ENCODE assay signal across 8 mouse cellular contexts in the genomic region with DNA sequence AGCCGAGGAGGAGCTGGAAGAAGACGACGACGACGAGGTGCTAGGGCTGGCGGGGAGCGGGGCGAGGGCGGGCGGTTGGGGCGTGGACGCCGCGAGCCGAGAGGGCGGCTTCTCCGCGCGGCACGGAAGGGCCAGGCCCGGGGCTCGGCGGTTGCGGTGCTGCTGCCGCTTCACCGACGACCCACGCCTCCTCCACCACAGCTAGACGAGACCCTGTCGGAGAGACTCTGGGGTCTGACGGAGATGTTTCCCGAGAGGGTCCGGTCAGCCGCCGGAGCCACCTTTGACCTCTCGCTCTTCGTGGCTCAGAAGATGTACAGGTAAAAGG. TPM values are rescaled to one million over a fixed set of nuclear protein-coding genes. Genes with fewer than 3 reads are reported as not detected.
A peak's percentile ranks its signal among the peaks of the same experiment; 100 is the strongest.
DNase-seq lines count a peak whose midpoint lies in the region; ATAC-seq and TF ChIP-seq lines count a peak whose summit lies in the region.

No protein-coding gene starts in this region.

- no peaks in the 10 kb centered on the region for H3K9me3 ChIP-seq in kidney, embryonic 16.5 days (ENCODE audit: low read length)
- no peaks in the 10 kb centered on the region for H3K9me3 ChIP-seq in embryonic facial prominence, embryonic 10.5 days
- no peaks in the 10 kb centered on the region for H3K9me3 ChIP-seq in hindbrain, embryonic 16.5 days (ENCODE audit: control insufficient read depth, low read length)

- no peaks in the 10 kb centered on the region for H3K27me3 ChIP-seq in kidney, embryonic 16.5 days (ENCODE audit: insufficient read depth, low read length)
- no peaks in the 10 kb centered on the region for H3K27me3 ChIP-seq in embryonic facial prominence, embryonic 10.5 days (replicated peaks; ENCODE audit: low read depth, poor library complexity, severe bottlenecking)
- no peaks in the 10 kb centered on the region for H3K27me3 ChIP-seq in hindbrain, embryonic 16.5 days (replicated peaks; ENCODE audit: control insufficient read depth, insufficient read depth, low read length)
- no peaks in the 10 kb centered on the region for H3K27me3 ChIP-seq in myocyte (ENCODE audit: control insufficient read depth, insufficient read depth, insufficient read length)

- no peak overlapping the region for H3K27ac ChIP-seq in kidney, embryonic 16.5 days (ENCODE audit: low read length)
- peak overlapping the region; percentile 89 for H3K27ac ChIP-seq in embryonic facial prominence, embryonic 10.5 days (replicated peaks)
- peak overlapping the region; percentile 45; the same call in 1 of the 2 replicates for H3K27ac ChIP-seq in hindbrain, embryonic 16.5 days (ENCODE audit: low read depth, low read length)

- DNase-seq in kidney, adult 9 months = no peak
- DNase-seq in embryonic facial prominence, embryonic 10.5 days (ENCODE audit: low spot score) = no peak
- DNase-seq in layer of hippocampus, adult 8-10 months (ENCODE audit: low spot score in 2 of 2) = no peak
- DNase-seq in thymus, postnatal 36 days = no peak
- no peak for DNase-seq in cerebellum, postnatal 10 days

- peak overlapping the region; percentile 93 for H3K4me3 ChIP-seq in kidney, embryonic 16.5 days (ENCODE audit: low read length)
- H3K4me3 ChIP-seq in embryonic facial prominence, embryonic 10.5 days = peak overlapping the region; percentile 90
- H3K4me3 ChIP-seq in hindbrain, embryonic 16.5 days (ENCODE audit: low read length) = peak overlapping the region; percentile 71
- H3K4me3 ChIP-seq in myocyte = peak overlapping the region; percentile 76

- peaks cover 38% of the 10 kb centered on the region for H3K36me3 ChIP-seq in kidney, embryonic 16.5 days (ENCODE audit: insufficient read depth, low read length)
- H3K36me3 ChIP-seq in embryonic facial prominence, embryonic 10.5 days (replicated peaks) = peaks cover 66% of the 10 kb centered on the region
- H3K36me3 ChIP-seq in hindbrain, embryonic 16.5 days (ENCODE audit: control insufficient read depth, insufficient read depth, low read length) = peaks cover 34% of the 10 kb centered on the region
- peaks cover 29% of the 10 kb centered on the region for H3K36me3 ChIP-seq in myocyte (ENCODE audit: control insufficient read depth, insufficient read depth)

- peak overlapping the region; percentile 69 for H3K4me2 ChIP-seq in kidney, embryonic 16.5 days (replicated peaks; ENCODE audit: low read depth, low read length)
- peak overlapping the region; percentile 57 for H3K4me2 ChIP-seq in hindbrain, embryonic 16.5 days (ENCODE audit: low read length)
- peak overlapping the region; percentile 96 for H3K4me2 ChIP-seq in myocyte (ENCODE audit: low read depth)

- WGBS in kidney, embryonic 16.5 days = 0% methylated on average over 37 of the region's 37 CpGs
- WGBS in embryonic facial prominence, embryonic 10.5 days = under 1% methylated on average over 37 of the region's 37 CpGs
- WGBS in hindbrain, embryonic 16.5 days = under 1% methylated on average over 28 of the region's 37 CpGs

- peaks cover 29% of the 10 kb centered on the region for H3K79me2 ChIP-seq in myocyte (ENCODE audit: control insufficient read depth, insufficient read depth)

- ATAC-seq in kidney, embryonic 16.5 days (ENCODE audit: low FRiP score, low TSS enrichment) = peak; percentile 70
- peak; percentile 63 for ATAC-seq in hindbrain, embryonic 16.5 days

- H3ac ChIP-seq in myocyte (ENCODE audit: control insufficient read depth, insufficient read length) = peak overlapping the region; percentile 59

- no peak for TF ChIP-seq POLR2A in myocyte (IDR thresholded peaks at IDR 0.05; ENCODE audit: insufficient read length, low read depth)

- H3K9ac ChIP-seq in kidney, embryonic 16.5 days (replicated peaks; ENCODE audit: low read length) = peak overlapping the region; percentile 91
- peak overlapping the region; percentile 80 for H3K9ac ChIP-seq in hindbrain, embryonic 16.5 days (ENCODE audit: low read depth, low read length)

- H3K4me1 ChIP-seq in kidney, embryonic 16.5 days (ENCODE audit: insufficient read depth, low read length) = peaks cover 6% of the 10 kb centered on the region
- peaks cover 6% of the 10 kb centered on the region for H3K4me1 ChIP-seq in embryonic facial prominence, embryonic 10.5 days
- H3K4me1 ChIP-seq in hindbrain, embryonic 16.5 days (ENCODE audit: control insufficient read depth, insufficient read depth, low read depth, low read length) = peaks cover 7% of the 10 kb centered on the region

TF ChIP-seq in myocyte, 11 proteins besides CTCF, POLR2A, EP300 and RAD21:
- TF ChIP-seq REST (IDR thresholded peaks at IDR 0.05; ENCODE audit: insufficient read depth, insufficient read length) (no peak), CEBPB (IDR thresholded peaks at IDR 0.05; ENCODE audit: insufficient read depth, poor library complexity, severe bottlenecking) (no peak), MYOG (IDR thresholded peaks at IDR 0.05; ENCODE audit: control insufficient read depth in 1 of 3, insufficient read depth in 1 of 3, insufficient read length in 2 of 3, low read depth in 2 of 3) (no peak), SRF (IDR thresholded peaks at IDR 0.05; ENCODE audit: control insufficient read depth, insufficient read length, low read depth) (no peak), E2F4 (IDR thresholded peaks at IDR 0.05; ENCODE audit: insufficient read depth) (no peak), MAX (IDR thresholded peaks at IDR 0.05; ENCODE audit: low read depth) (no peak), USF1 (IDR thresholded peaks at IDR 0.05; ENCODE audit: low read depth) (no peak)

RNA-seq across cellular contexts. Expression of gene Tomm22, which starts 0.3 kb away (rescaled TPM):
- 262 and 263 TPM in 2 replicates for polyA plus RNA-seq in kidney, embryonic 16.5 days (2015; fragmentation: Nextera tagmentation; extraction: Ambion mirVana)
- polyA plus RNA-seq in embryonic facial prominence, embryonic 10.5 days (2016; fragmentation: Nextera tagmentation; extraction: Ambion mirVana) = 250 and 258 TPM in 2 replicates
- 220 and 251 TPM in 2 replicates for polyA plus RNA-seq in hindbrain, embryonic 16.5 days (2015; fragmentation: Nextera tagmentation; extraction: Ambion mirVana)
- 110 TPM for polyA plus RNA-seq in myocyte (2012; fragmentation: generic; extraction: Trizol)
- total RNA-seq in layer of hippocampus, adult 8-10 months (2022) = 100 to 1,000 TPM in 3 of 4 experiments, 10 to 100 TPM in 1; 89.4 to 103 (median 101) TPM

RNA-seq across cellular contexts. Expression of gene Cby1, which starts 11.9 kb away (rescaled TPM):
- polyA plus RNA-seq in kidney, embryonic 16.5 days (2015; fragmentation: Nextera tagmentation; extraction: Ambion mirVana) = 59.5 and 59.8 TPM in 2 replicates
- polyA plus RNA-seq in embryonic facial prominence, embryonic 10.5 days (2016; fragmentation: Nextera tagmentation; extraction: Ambion mirVana) = 60.3 and 69.6 TPM in 2 replicates
- polyA plus RNA-seq in hindbrain, embryonic 16.5 days (2015; fragmentation: Nextera tagmentation; extraction: Ambion mirVana) = 93.8 and 101 TPM in 2 replicates
- polyA plus RNA-seq in myocyte (2012; fragmentation: generic; extraction: Trizol) = 41.6 TPM
- total RNA-seq in layer of hippocampus, adult 8-10 months (2022) = 10 to 100 TPM; 34.6 to 45.5 (median 38.6) TPM

RNA-seq across cellular contexts. Expression of gene Fam227a, which starts 12.2 kb away (rescaled TPM):
- 1.1 and 1.4 TPM in 2 replicates for polyA plus RNA-seq in kidney, embryonic 16.5 days (2015; fragmentation: Nextera tagmentation; extraction: Ambion mirVana)
- 2.0 and 2.3 TPM in 2 replicates for polyA plus RNA-seq in embryonic facial prominence, embryonic 10.5 days (2016; fragmentation: Nextera tagmentation; extraction: Ambion mirVana)
- polyA plus RNA-seq in hindbrain, embryonic 16.5 days (2015; fragmentation: Nextera tagmentation; extraction: Ambion mirVana) = 3.0 and 3.5 TPM in 2 replicates
- 0.74 TPM for polyA plus RNA-seq in myocyte (2012; fragmentation: generic; extraction: Trizol)
- total RNA-seq in layer of hippocampus, adult 8-10 months (2022) = 10 to 100 TPM in 3 of 4 experiments, 1 to 10 TPM in 1; 8.8 to 12.5 (median 11.6) TPM

RNA-seq across cellular contexts. Expression of gene Josd1, which starts 16.8 kb away (rescaled TPM):
- polyA plus RNA-seq in kidney, embryonic 16.5 days (2015; fragmentation: Nextera tagmentation; extraction: Ambion mirVana) = 18.2 and 19.6 TPM in 2 replicates
- 22.9 and 23.9 TPM in 2 replicates for polyA plus RNA-seq in embryonic facial prominence, embryonic 10.5 days (2016; fragmentation: Nextera tagmentation; extraction: Ambion mirVana)
- 19.1 and 21.5 TPM in 2 replicates for polyA plus RNA-seq in hindbrain, embryonic 16.5 days (2015; fragmentation: Nextera tagmentation; extraction: Ambion mirVana)
- 40.6 TPM for polyA plus RNA-seq in myocyte (2012; fragmentation: generic; extraction: Trizol)
- total RNA-seq in layer of hippocampus, adult 8-10 months (2022) = 10 to 100 TPM; 43.5 to 54.0 (median 46.4) TPM

RNA-seq across cellular contexts. Expression of gene Gtpbp1, which starts 19.7 kb away (rescaled TPM):
- 32.7 and 36.6 TPM in 2 replicates for polyA plus RNA-seq in kidney, embryonic 16.5 days (2015; fragmentation: Nextera tagmentation; extraction: Ambion mirVana)
- polyA plus RNA-seq in embryonic facial prominence, embryonic 10.5 days (2016; fragmentation: Nextera tagmentation; extraction: Ambion mirVana) = 47.7 and 51.6 TPM in 2 replicates
- polyA plus RNA-seq in hindbrain, embryonic 16.5 days (2015; fragmentation: Nextera tagmentation; extraction: Ambion mirVana) = 46.0 and 51.5 TPM in 2 replicates
- 52.7 TPM for polyA plus RNA-seq in myocyte (2012; fragmentation: generic; extraction: Trizol)
- total RNA-seq in layer of hippocampus, adult 8-10 months (2022) = 10 to 100 TPM; 49.4 to 61.5 (median 52.8) TPM
